8 mouse cellular contexts compared by ENCODE assay signal in the genomic region with DNA sequence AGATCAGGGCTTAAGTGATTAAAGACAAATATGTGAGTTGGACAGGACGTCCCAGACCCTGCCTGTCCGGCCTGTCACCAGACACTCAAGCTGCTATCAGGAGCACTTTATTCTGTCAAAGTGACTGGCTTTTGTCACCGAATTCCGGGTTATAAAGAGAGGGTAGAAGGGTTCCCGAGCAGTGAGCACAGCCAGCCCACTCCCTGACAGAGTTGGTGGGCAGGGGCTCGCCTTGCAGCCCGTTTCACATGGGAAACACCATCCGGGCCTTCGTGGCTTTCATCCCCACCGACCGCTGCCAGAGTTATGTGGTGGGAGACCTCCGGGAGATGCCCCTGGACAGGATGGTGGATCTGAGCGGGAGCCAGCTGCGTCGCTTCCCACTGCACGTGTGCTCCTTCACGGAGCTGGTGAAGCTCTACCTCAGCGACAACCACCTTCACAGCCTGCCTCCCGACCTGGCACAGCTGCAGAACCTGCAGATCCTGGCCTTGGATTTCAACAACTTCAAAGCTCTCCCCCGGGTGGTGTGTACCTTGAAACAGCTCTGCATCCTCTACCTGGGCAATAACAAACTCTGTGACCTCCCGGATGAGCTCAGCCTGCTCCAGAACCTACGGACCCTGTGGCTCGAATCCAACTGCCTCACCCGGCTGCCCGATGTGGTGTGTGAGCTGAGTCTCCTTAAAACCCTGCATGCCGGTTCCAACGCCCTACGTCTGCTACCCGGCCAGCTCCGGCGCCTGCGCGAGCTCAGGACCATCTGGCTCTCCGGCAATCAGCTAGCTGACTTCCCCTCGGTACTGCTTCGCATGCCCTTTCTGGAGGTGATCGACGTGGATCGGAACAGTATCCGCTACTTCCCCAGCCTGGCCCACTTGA. TPM values are rescaled to one million over a fixed set of nuclear protein-coding genes. Genes with fewer than 3 reads are reported as not detected.
DNase-seq lines count a peak whose midpoint lies in the region; ATAC-seq lines count a peak whose summit lies in the region.

A gene (plus strand): TSS at position 167 of the 882 bp plus-strand sequence.

- peaks cover 6% of the 10 kb centered on the region; the same call in 1 of the 2 replicates for H3K36me3 ChIP-seq in liver, embryonic 11.5 days (ENCODE audit: control insufficient read depth, insufficient read depth, low read length)
- peaks cover 23% of the 10 kb centered on the region for H3K36me3 ChIP-seq in embryonic facial prominence, embryonic 10.5 days (replicated peaks)
- H3K36me3 ChIP-seq in limb, embryonic 13.5 days, result peaks cover 12% of the 10 kb centered on the region
- peaks cover 6% of the 10 kb centered on the region for H3K36me3 ChIP-seq in stomach, embryonic 15.5 days

- no peak for DNase-seq in liver, embryonic 11.5 days (ENCODE audit: low spot score)
- no peak for DNase-seq in liver
- peak; percentile 51 for DNase-seq in embryonic facial prominence, embryonic 10.5 days (ENCODE audit: low spot score)
- no peak for DNase-seq in heart, postnatal 25 days (ENCODE audit: low spot score)
- no peak for DNase-seq in gastrocnemius, postnatal 10 days
- DNase-seq in adrenal gland, postnatal 4 days (ENCODE audit: low spot score in 2 of 2), result no peak

- H3K4me1 ChIP-seq in liver, embryonic 11.5 days (replicated peaks; ENCODE audit: control insufficient read depth, insufficient read depth, low read length), result peaks cover 12% of the 10 kb centered on the region
- H3K4me1 ChIP-seq in embryonic facial prominence, embryonic 10.5 days, result peaks cover 23% of the 10 kb centered on the region
- H3K4me1 ChIP-seq in limb, embryonic 13.5 days, result peaks cover 27% of the 10 kb centered on the region
- 0 out of 2 replicates have a peak, but pooled peaks cover 8% of the 10 kb centered on the region for H3K4me1 ChIP-seq in stomach, embryonic 15.5 days

- intact Hi-C loops in heart, postnatal 25 days (cut with DNase I), result no loop called here

- 42% methylated on average over 40 of the region's 40 CpGs for WGBS in liver, embryonic 11.5 days
- 50% methylated on average over 40 of the region's 40 CpGs for WGBS in embryonic facial prominence, embryonic 10.5 days
- 30% methylated on average over 40 of the region's 40 CpGs for WGBS in limb, embryonic 13.5 days
- 37% methylated on average over 40 of the region's 40 CpGs for WGBS in stomach, embryonic 15.5 days

- H3K9ac ChIP-seq in liver, embryonic 11.5 days (ENCODE audit: low read depth, low read length), result no peak within 1 kb of the TSS
- peak within 1 kb of the TSS; percentile 37; the same call in 1 of the 2 replicates for H3K9ac ChIP-seq in limb, embryonic 13.5 days
- no peak within 1 kb of the TSS for H3K9ac ChIP-seq in stomach, embryonic 15.5 days

- no peak within 1 kb of the TSS for H3K4me3 ChIP-seq in liver, embryonic 11.5 days (ENCODE audit: low read depth, low read length)
- peak within 1 kb of the TSS; percentile 36; the same call in 1 of the 2 replicates for H3K4me3 ChIP-seq in embryonic facial prominence, embryonic 10.5 days
- peak within 1 kb of the TSS; percentile 24 for H3K4me3 ChIP-seq in limb, embryonic 13.5 days
- peak within 1 kb of the TSS; percentile 0; the same call in 1 of the 2 replicates for H3K4me3 ChIP-seq in stomach, embryonic 15.5 days (replicated peaks)

- ATAC-seq in liver, embryonic 11.5 days (replicated peaks; ENCODE audit: low FRiP score), result no peak
- no peak; the same call in 1 of the 2 replicates for ATAC-seq in limb, embryonic 13.5 days (ENCODE audit: low FRiP score, low read depth)
- ATAC-seq in stomach, embryonic 15.5 days (ENCODE audit: insufficient read depth, low FRiP score, low read depth), result peak; percentile 29; the same call in 1 of the 2 replicates

- peak within 1 kb of the TSS; percentile 49 for H3K4me2 ChIP-seq in liver, embryonic 11.5 days
- H3K4me2 ChIP-seq in limb, embryonic 13.5 days (replicated peaks), result peak within 1 kb of the TSS; percentile 57
- peak within 1 kb of the TSS; percentile 29 for H3K4me2 ChIP-seq in stomach, embryonic 15.5 days

- H3K27ac ChIP-seq in liver, embryonic 11.5 days (ENCODE audit: low read depth, low read length), result no peak within 1 kb of the TSS
- H3K27ac ChIP-seq in embryonic facial prominence, embryonic 10.5 days (replicated peaks), result 0 out of 2 replicates have a peak within 1 kb of the TSS, but pooled peaks have one; percentile 35
- no peak within 1 kb of the TSS for H3K27ac ChIP-seq in limb, embryonic 13.5 days
- H3K27ac ChIP-seq in stomach, embryonic 15.5 days, result no peak within 1 kb of the TSS

- 0 out of 2 replicates have a peak, but pooled peaks cover 7% of the 10 kb centered on the region for H3K27me3 ChIP-seq in liver, embryonic 11.5 days (replicated peaks; ENCODE audit: control insufficient read depth, insufficient read depth, low read length)
- no peaks in the 10 kb centered on the region for H3K27me3 ChIP-seq in embryonic facial prominence, embryonic 10.5 days (replicated peaks; ENCODE audit: low read depth, poor library complexity, severe bottlenecking)
- H3K27me3 ChIP-seq in limb, embryonic 13.5 days, result peaks cover 3% of the 10 kb centered on the region; the same call in 1 of the 2 replicates
- H3K27me3 ChIP-seq in stomach, embryonic 15.5 days (replicated peaks), result no peaks in the 10 kb centered on the region

- H3K9me3 ChIP-seq in liver, embryonic 11.5 days (ENCODE audit: control insufficient read depth, low read length), result no peaks in the 10 kb centered on the region
- no peaks in the 10 kb centered on the region for H3K9me3 ChIP-seq in embryonic facial prominence, embryonic 10.5 days
- no peaks in the 10 kb centered on the region for H3K9me3 ChIP-seq in limb, embryonic 13.5 days
- no peaks in the 10 kb centered on the region for H3K9me3 ChIP-seq in stomach, embryonic 15.5 days

RNA-seq across cellular contexts. Expression of the gene that starts here (rescaled TPM):
- 0.21 and 0.23 TPM in 2 replicates for polyA plus RNA-seq in liver, embryonic 11.5 days (2014; fragmentation: Nextera tagmentation; extraction: Ambion mirVana)
- 0.14 TPM in 1 of 2 replicates, not detected in the other for polyA plus RNA-seq in embryonic facial prominence, embryonic 10.5 days (2016; fragmentation: Nextera tagmentation; extraction: Ambion mirVana)
- 100 to 1,000 TPM; 175 to 176 TPM for total RNA-seq in heart, postnatal 25 days (2021)
- polyA plus RNA-seq in limb, embryonic 13.5 days (2015; fragmentation: Nextera tagmentation; extraction: Ambion mirVana), result not detected in 2 replicates
- not detected in 2 replicates for polyA plus RNA-seq in stomach, embryonic 15.5 days (2015; fragmentation: Nextera tagmentation; extraction: Ambion mirVana)
- not detected for total RNA-seq in gastrocnemius, postnatal 10 days (2021)
- not detected for total RNA-seq in adrenal gland, postnatal 4 days (2021)

Comparison
In these comparisons a context has a peak if more than half of its experiments do, and no peak if none do; other contexts are left out.
1. RNA of the gene that starts here (total RNA-seq): 175 to 176 TPM in heart, postnatal 25 days; not detected in gastrocnemius, postnatal 10 days and not detected in adrenal gland, postnatal 4 days; every median in the first group is over 100 times any median in the second.
2. Peak in DNase-seq, H3K4me3 ChIP-seq and H3K27ac ChIP-seq in embryonic facial prominence, embryonic 10.5 days; RNA of the gene not detected or under 1 TPM.
3. Peak in ATAC-seq, H3K4me3 ChIP-seq and H3K4me2 ChIP-seq in stomach, embryonic 15.5 days; RNA of the gene not detected or under 1 TPM.
4. Peak in every context shown above with its lines, with median percentiles within 50 percentile points of each other: H3K4me2 ChIP-seq.